Mouse (Mus musculus): Measurements from ENCODE around the gene Uap1l1. TPM values are rescaled to one million over a fixed set of nuclear protein-coding genes. Genes with fewer than 3 reads are reported as not detected.

Uap1l1 gene
- total RNA-seq, 1 experiment from 2014 or later = 8.7 TPM

DNA sequence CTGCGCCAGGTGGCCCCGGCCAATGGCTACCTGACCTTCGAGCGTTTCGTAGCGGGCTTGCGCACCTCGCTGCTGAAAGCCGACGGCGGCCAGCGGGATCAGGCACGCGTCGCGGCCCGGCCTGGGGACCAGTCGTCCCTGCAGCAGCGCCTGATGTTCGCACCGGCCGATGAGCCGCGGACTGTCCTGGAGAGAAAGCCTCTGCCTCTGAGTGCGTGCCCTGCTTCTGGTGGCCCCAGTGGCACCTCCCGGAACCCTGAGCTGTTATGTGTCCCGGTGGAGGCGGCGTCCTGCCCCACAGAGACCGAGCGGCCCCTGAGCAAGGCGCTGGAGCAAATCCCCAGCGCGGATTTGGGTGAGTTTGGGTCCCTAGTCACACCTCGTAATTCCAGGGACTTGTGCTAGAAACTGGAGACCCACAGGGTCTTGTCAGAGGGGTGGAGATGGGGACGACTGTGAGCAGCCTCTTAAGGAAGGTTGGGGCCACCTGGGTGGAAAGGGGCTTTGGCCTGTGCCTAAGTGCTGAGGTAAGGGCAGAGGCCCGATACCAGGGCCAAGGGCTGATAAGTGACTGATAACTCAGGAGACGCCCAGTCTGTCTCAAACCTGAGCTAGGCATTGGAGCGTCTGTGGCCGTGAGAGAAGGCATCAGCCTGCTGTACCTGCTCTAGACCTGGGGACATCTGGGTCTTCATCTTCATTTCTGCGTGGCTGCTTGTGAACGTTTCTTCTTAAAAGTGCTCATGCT is 7.3 kb upstream of the Uap1l1 start:
- no peak for ATAC-seq (ENCODE audit: extremely low read depth, insufficient number of reproducible peaks, low FRiP score, poor library complexity, severe bottlenecking)

DNA sequence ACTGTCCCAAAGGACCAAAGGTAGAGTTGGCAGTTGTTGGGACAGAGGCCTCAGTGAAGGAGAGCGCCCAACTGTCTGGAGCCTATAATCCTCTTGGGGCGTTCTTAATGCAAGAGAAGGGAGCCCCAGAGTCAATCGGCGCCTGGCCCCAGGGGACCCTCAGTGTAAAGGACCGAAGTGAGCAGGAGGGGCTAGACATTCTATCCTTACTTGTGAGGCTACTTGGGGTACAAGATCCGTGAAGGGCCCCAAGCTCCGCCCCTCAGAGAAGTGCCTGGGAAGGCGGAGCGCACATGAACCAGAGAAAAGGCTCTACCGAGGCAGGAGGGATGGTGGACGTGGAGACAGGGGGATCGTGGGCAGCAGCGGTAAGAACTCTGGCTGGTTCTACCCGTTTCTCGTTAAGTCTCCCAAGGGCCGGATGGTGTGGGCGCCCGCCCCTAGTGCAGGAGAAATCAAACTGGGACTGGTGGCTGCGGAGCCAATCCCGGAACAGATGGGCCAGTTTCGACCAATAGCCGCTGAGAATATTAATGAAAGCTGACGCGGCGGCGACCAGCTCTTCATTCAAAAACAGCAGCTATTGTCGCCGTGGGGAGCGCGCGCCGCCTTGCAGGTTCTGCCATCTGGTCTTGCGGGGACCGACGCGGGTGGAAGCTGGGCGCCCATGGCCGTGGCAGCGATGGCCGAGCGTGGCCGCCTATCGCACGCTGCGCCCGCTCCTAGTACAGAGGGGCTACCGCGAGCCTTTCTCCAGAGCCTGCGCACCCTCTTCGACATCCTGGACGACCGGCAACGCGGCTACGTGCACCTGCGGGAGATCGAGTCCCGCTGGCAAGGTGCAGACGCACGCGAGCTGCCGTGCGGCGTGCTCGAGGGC is 6.5 kb upstream of the Uap1l1 start, which contains the start of gene Sapcd2:
Gene Sapcd2 (plus strand): TSS at position 558 of the 880 bp plus-strand sequence.
- peak; percentile 86 for ATAC-seq (ENCODE audit: extremely low read depth, insufficient number of reproducible peaks, low FRiP score, poor library complexity, severe bottlenecking)

DNA sequence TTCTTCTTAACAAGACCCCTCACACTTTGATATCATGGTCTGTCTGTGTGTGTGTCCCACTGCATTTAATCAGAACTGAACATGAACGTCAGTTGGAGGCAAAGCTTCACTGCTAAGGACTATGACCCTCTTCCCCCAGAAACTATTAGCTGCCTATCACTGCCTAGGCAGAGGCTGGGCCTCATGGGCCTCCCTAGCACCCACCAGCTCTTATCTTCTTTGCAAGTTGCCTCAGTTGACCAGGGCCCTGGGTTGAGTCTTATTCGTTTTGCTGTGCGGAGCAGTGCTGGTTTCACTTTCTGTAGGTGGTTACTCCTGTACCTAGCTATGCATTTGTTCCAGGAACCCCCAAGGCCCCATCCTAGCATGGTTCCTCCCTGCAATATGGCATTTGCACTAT is 4.5 kb upstream of the Uap1l1 start:
- no peak for ATAC-seq (ENCODE audit: extremely low read depth, insufficient number of reproducible peaks, low FRiP score, poor library complexity, severe bottlenecking)

DNA sequence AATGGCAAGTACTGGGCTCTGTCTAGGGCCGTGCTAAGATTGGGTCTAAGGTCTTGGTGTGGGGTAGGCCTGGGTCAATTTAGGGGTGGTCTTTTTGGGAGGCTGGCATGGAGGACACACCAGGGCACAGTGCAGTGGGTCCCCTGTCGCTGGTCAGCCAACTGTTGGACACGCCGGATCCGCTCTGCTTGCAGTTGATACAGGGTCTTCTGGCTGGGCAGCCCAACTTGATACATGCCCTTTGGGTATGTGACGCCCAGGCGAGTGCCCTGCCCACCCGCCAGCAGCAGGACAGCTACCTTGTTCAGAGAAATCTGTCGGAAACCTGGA is 756 bp downstream of the Uap1l1 start:
- ATAC-seq (ENCODE audit: extremely low read depth, insufficient number of reproducible peaks, low FRiP score, poor library complexity, severe bottlenecking) = no peak

DNA sequence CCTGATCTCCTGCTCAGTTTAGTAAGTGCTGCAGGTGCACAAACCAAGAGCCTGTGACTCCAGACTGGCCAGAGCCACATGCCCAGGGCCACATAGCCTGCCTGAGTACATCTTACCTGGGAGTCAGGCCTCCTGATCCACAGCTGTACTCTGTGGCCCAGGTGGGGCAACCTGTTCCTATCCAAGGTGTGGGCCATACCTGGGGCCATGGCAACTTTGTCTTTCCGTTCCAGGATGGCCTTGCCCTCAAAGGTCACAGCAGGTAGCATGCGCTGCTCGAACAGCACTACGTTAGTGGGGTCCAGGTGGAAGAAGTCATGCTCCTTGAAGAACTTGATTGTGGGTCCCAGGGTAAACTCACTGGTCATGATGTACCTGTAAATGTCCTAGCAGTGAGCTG is 1.2 kb downstream of the Uap1l1 start:
- ATAC-seq (ENCODE audit: extremely low read depth, insufficient number of reproducible peaks, low FRiP score, poor library complexity, severe bottlenecking) = no peak

DNA sequence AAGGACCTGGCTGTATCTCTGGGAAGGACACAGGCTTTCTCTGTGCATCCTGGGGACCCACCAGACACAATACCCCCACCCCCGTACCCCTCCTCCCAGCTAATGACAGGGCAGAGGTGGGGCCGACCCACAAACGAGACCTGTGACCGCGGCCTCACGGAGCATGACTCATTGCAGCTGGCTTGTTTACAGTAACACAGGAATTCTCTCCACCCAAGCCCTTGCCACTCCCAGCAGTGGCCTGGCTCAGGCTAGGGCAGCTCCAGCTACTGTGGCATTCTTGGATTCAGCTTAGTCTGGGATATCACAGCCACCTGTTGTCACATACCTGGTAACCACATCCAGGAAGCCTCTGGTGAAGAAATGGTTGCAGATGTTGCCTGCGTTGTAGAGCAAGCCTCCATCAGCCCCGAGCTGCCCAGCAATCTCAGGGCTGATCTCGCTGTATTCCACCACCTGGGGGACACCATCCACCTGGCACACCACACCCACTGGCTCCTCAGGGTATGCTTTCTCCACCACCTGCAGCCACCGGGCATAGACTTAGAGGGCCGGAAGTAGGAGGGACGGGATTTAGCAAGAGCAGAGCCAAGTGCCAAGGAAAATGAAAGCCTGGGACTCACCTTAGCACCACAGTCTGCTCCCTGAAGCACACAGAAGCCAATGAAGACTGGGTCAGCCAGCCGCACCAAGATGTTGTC is 1.9 kb downstream of the Uap1l1 start:
- no peak for ATAC-seq (ENCODE audit: extremely low read depth, insufficient number of reproducible peaks, low FRiP score, poor library complexity, severe bottlenecking)

DNA sequence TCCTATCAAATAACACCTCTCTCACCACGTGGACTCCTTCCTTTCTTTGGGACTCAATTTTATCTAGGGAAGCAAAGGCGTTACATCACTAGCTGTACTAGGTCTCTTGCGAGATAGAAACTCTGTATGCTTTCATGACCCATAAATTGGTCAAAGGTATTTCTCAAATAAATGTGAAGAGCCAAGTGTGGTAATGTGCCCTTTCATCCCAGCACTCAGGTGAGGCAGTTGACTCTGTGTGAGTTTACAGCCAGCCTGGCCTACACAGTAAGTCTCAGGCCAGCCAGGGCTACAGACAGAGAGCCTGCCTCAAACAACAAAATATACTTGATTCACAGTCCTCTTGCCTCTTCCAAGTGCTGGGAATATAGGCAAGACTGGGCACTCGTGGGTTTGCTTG is 5.6 kb downstream of the Uap1l1 start:
- ATAC-seq (ENCODE audit: extremely low read depth, insufficient number of reproducible peaks, low FRiP score, poor library complexity, severe bottlenecking) = no peak

DNA sequence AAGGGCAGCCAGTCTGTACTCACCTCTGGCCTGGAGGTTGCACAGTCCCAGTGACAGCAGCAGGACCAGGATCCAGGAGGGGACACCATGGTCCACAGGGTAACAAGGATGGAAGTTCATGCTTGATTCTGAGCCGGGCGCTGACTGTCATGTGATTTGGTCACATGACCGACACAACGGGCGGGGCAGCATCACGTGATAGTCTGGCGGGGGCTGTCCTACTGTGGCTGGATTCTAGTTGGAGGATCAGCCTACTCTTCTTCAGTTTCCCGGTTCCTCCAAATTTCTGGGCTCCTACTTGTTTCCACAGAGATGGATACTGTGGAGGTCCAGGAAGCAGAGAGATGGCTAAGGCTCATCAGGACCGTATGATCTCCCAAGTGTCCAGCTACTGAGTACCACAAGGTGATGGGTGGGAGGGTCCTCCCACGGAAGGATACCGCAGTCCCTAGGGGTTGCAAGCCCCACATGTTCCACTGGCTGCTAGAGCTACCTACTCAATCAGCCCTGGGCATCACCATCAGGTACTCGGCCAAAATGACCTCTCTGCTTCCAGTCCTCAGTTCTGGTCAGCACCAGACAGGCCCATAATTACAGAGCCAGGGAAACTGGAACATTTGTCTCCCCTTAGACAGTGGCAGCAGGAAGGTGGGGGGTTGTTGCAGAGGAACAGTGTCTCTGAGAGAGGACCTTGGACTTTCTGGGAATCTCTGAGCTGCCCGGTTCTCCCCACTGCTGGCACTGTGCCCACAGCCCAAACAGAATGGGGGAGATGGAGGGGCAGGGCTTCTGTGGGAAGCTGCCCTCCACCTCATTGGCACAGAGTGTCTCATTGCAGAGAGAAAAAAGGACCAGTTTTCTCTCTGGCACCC is 9.0 kb downstream of the Uap1l1 start, which contains the start of gene Dpp7:
Gene Dpp7 (minus strand): TSS at position 152 of the 872 bp plus-strand sequence.
- ATAC-seq (ENCODE audit: extremely low read depth, insufficient number of reproducible peaks, low FRiP score, poor library complexity, severe bottlenecking) = peak; percentile 38; the same call in 1 of the 2 replicates

DNA sequence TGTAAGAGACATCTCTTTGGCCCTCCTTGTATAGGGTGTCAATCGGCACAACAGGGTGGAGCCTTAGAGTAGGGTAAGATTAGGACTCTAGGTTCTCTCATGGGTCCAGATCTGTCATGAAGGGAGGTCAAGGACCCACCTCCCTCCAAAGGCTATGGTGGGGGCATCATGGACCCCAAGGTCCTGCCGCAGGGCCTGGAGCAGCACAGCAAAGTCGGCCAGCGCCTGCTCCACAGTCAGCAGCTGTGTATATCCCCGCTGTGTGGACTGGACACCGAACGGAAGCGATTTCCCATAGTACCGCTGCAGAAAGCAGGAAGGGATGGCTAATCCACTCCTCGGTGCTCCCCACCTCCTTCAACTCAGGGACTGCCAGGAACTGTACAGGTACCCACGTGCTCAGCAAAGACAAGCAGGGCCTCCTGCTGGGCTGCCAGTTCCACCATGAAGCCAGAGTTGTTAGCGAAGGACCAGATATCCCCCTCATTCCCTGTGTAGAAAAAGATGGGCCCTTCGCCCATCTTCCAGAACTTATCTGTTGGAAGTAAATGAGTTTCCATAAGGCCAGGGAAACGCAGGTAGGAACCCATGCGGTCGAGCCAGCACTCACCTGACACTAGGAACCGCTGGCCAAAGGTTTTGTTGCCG is 9.9 kb downstream of the Uap1l1 start:
- ATAC-seq (ENCODE audit: extremely low read depth, insufficient number of reproducible peaks, low FRiP score, poor library complexity, severe bottlenecking) = no peak

DNA sequence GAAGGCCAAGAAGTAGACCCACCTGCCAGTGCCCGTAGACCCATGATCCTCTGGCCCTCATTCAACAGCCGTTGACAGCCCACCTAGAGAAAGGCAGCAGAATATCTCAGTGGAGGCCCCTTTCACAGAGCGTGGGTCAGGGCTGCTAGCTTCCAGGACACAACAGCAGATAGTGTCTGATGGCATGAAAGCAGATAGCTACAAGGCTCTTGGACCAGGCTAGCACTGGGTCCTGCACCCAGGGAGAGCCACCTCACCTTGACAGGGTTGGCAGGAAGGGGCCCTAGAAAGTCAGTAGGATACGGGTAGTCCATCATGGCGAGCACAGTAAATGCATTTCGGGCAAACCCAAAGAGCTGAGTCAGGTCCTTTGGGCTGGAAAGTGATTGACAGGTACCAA is 11.3 kb downstream of the Uap1l1 start:
- ATAC-seq (ENCODE audit: extremely low read depth, insufficient number of reproducible peaks, low FRiP score, poor library complexity, severe bottlenecking) = no peak

DNA sequence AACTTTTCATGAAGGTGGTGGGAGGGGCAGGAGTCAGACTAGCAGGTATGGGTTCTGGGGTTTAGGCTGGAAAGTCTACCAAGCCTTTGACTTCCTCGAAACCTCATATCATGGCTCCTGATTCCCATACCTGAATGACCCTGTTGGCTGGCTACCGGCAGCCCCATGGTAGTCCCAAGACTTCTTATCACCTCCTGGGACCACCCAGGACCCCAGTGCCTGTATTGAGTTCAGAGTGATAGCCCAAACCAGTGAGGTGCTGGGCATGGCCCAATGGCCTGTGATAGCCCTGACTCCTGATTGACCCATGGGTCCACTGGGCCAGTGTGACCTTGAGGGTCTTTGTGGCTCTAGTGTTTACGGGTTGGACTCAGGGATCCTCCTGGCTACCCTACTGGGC is 14.8 kb downstream of the Uap1l1 start:
- ATAC-seq (ENCODE audit: extremely low read depth, insufficient number of reproducible peaks, low FRiP score, poor library complexity, severe bottlenecking) = no peak

DNA sequence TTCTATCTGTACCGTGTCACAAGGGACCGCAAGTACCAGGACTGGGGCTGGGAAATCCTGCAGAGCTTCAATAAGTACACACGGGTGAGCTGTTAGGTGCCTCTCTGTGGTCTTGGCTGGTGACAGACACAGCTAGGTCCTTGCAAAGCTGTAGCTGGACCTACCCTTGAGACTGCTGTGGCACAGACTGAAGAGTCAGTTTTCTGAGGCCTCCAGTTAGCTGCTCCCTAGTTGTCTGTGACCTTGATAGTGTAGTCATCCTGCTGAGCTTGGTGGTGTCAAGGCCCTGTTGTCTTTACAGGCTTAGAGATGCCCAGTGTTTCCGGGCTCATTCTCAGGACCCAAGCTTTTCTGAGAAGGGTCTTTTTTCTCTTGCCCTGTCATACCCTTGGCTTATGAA is 16.0 kb downstream of the Uap1l1 start:
- ATAC-seq (ENCODE audit: extremely low read depth, insufficient number of reproducible peaks, low FRiP score, poor library complexity, severe bottlenecking) = no peak

DNA sequence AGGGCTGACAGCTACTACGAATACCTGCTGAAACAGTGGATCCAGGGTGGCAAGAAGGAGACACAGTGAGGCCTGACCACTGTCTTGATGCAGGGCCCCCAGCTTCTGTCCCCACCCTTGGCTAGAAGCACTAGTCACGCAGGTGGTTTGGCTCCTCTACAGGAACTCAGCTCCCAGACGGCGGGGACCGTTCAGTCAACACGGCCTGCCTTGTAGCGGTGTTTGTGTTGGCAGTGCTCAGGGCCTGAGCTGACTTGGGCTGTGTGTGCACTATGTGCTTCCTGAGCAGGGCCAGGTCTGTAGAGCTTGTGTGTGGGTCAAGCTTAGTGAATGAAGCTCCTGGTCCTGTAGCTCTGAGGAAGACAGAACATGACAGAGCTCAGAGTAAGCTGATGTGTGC is 17.3 kb downstream of the Uap1l1 start:
- ATAC-seq (ENCODE audit: extremely low read depth, insufficient number of reproducible peaks, low FRiP score, poor library complexity, severe bottlenecking) = no peak

DNA sequence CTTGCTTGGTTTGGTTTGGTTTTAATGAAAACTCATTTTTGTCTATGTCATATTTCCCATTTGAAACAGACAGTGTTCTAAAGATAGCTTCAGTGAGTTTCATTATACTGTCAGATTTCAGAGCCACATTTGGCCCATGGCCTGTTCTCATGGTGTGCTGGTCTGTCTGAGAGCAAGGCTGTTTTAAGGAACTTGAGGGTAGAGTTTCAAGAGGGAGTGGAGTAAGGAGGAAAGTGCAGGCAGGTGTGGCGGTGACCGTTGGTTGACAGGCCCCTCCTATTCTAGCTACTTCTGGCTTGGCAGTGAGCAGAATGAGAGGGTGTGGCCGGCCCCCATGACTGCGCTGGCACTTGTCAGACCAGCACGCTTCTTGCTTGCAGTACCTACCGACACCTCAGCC is 27.2 kb downstream of the Uap1l1 start:
- ATAC-seq (ENCODE audit: extremely low read depth, insufficient number of reproducible peaks, low FRiP score, poor library complexity, severe bottlenecking) = no peak

DNA sequence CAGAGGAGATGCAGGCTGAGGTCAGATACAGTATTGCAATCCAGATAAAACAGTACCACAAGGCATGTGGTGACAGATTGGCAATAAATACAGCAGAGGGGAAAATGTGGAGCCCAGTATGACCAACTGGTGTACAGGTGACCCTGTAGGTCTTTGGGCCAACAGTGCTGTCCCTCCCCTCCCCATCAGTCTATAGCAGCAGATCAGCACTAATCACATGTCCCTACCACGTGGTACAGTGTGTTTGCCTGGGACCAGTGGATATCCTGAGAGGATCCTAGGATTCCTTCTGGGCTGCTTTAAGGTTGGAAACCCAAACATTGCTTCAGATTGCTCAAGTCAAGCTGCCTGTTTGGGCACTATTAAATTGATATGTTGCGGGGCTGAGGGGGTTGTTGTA is 31.9 kb downstream of the Uap1l1 start:
- no peak for ATAC-seq (ENCODE audit: extremely low read depth, insufficient number of reproducible peaks, low FRiP score, poor library complexity, severe bottlenecking)

DNA sequence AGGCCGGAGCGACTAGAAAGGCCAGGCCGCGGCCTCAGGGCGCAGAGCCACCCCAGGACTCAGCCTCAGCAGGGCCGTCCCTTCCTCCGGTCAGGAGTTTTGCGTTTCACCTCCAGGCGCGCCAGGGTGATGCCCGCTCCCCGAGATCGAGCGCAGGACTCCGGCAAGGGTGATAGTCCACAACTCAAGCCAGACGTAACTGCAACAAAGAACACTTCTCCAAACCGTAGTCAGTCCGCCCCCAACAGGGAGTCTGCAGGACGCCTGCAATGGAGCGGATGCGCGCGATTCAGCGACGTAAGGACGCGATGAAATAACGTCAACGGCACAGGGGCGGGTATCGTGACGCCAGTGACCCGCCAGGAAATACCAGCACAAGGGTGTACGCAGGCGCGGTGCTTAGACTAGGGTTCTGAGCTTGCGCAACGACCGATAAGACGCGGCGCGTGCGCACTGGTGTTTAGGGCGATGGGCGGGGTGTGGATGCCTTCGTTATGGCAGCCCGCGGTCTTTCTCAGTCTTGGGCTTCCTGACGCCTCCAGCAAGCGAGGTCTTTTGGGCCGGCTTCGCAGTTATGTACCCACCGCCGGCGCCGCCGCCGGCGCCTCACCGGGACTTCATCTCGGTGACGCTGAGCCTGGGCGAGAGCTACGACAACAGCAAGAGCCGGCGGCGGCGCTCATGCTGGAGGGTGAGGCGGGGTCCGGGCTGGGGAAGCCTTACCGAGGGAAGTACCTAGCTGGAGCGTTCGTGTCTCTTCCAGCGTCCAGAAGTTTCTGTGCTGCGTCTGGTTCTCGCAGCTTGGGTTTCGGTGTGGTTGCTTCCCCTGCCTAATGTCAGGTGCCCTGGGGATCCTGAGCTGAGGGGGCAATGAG is 33.0 kb downstream of the Uap1l1 start, which contains the start of gene Man1b1:
Gene Man1b1 (plus strand): TSS at position 53 of the 875 bp plus-strand sequence.
- peak; percentile 97 for ATAC-seq (ENCODE audit: extremely low read depth, insufficient number of reproducible peaks, low FRiP score, poor library complexity, severe bottlenecking)

DNA sequence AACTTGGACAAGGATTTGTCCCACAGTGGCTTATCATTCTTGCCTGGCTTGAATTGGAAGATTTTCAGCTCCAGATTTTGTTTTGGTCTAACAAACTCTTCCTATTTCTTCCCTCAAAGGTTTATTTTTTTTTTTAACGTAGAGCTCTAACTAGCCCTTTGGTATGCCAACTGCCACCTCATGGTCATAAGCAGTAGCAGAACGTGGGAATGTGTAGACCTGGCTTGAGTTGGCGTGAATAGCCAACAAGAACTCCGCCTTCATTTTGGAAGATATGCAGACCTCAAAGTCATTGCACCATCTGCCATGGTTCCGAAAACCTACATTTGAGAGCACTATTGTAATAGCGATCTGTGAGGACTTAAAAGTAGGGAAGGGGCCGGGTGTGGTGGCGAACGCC is 34.0 kb downstream of the Uap1l1 start:
- no peak for ATAC-seq (ENCODE audit: extremely low read depth, insufficient number of reproducible peaks, low FRiP score, poor library complexity, severe bottlenecking)

All from neutrophil, adult 5-6 weeks (primary cell).